Mouse (Mus musculus): ENCODE data around the gene Cpxm2. TPM values are rescaled to one million over a fixed set of nuclear protein-coding genes. Genes with fewer than 3 reads are reported as not detected.

The Cpxm2 gene
- polyA plus RNA-seq (2012; rRNA removed): 0.03 and 0.12 TPM in 2 replicates

DNA sequence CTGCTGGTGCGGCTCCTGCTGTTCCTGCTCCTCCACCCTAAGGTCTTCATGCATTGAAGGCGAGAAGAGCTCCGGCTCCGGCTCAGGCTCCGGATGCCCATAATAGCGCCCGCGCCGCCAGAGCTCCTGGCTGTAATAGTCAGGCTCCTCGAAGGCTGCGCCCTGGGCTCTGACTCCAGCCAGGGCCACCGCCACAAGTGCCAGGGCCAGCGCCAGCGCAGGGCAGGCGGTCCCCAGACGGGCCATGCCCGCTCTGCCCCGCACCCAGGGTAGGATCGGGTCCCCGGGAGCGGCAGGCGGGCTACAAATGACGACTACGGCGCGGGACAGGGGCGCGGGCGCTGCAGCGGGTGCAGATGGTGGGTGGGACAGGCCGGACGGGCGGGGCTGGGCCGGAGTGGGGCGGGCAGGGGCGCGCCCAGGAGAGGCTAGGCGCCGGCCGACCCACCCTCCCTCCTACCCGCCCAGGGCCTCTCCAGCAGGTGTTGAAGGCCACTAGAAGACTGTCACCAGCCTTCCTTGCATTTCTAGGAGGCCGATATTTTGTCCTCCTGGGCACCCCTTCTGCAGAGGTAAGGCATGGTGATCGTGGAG lies at the start of gene Cpxm2:
Gene Cpxm2 (minus strand): TSS at position 372 of the 594 bp plus-strand sequence.

Other genes starting within 250 kb of the Cpxm2 start
- not detected in 2 replicates for gene Gpr26, start 188.3 kb downstream of the Cpxm2 start, polyA plus RNA-seq (2012; rRNA removed)
- 1.8 and 2.4 TPM in 2 replicates for gene Chst15, start 162.5 kb upstream of the Cpxm2 start, polyA plus RNA-seq (2012; rRNA removed)

All from liver, embryonic 14 days (tissue).